Mouse (Mus musculus) T-helper 17 cell (primary cell): ENCODE results near the gene Ubp1.

ENCODE experiments used
- in situ Hi-C, 2 experiments: fragments of 300-600 bp; cut with MboI, MseI; formaldehyde crosslinking; loops; 1 replicate in 1 of 2; 2 replicates in 1 of 2; pipeline ENCODE4 v1.15.1; 2025; ENCODE audit warnings: high pct_unique_total_duplicates in 2 of 2

The Ubp1 gene

DNA sequence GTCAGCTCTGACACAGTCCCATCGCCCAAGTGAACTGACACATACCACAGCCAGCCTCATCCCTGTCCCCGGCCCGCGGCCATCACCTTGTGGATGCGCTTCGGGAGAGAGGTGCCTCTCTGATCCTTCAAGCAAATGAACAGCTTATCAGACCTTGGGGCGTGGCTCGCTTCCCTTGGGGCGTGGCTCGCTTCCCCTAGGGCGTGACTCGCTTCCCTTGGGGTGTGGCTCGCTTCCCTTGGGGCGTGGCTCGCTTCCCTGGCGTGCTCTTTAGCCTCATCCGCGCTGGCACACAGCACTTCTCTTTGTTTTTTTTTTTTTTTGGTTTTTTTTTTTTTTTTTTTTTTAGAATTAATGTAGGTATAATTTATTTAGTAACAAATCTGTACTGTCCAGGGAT is 80.5 kb downstream of the Ubp1 start:
- in situ Hi-C loops: no loop called here

- in situ Hi-C loops: no loop called here
These were observed 83.3 kb downstream of the Ubp1 start for GRCm38 (mm10) chr9:114014034-114014433.

DNA sequence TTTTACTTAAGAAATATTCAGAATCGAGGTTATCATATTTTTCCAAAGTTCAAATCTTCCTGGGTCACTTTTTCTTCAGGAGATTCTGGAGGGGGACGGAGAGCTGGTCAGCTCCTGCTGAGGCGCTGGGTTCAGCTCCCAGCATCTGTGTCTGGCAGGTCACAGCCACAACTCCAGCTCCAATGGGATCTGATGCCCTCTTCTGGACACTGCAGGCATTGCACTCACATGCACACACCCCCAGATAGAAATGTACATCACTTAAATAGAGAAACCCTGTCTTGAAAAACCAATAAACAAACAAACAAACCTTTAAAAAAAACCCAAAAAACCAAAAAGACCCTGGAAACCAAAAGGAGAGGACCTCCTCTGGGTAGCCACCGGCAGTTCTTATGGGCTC is 85.0 kb downstream of the Ubp1 start:
- in situ Hi-C loops: no loop called here

DNA sequence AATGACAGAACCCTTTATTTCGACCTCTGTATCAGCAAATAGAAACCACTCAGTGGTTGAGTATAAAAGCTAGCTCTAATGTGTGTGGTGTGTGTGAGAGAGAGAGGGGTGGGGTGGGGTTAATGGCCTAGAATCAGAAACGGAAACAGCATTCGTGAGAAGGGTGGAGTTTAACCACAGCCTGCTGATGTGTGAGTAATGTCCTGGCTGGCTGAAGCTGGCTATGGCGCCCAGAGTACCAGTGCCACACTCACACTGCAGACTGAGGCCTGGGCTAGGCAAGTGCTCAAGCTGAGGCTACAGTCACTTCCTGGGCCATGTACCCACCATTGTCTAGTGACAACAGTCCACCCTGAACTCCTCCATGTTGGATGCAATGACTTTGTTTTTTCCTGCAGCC is 85.7 kb downstream of the Ubp1 start:
- in situ Hi-C loops: no loop called here

- in situ Hi-C loops: no loop called here
These were observed 88.5 kb downstream of the Ubp1 start for GRCm38 (mm10) chr9:114019012-114019762.

GRCm38 (mm10) chr9:114022141-114022540 is 91.4 kb downstream of the Ubp1 start:
- in situ Hi-C loops: no loop called here

DNA sequence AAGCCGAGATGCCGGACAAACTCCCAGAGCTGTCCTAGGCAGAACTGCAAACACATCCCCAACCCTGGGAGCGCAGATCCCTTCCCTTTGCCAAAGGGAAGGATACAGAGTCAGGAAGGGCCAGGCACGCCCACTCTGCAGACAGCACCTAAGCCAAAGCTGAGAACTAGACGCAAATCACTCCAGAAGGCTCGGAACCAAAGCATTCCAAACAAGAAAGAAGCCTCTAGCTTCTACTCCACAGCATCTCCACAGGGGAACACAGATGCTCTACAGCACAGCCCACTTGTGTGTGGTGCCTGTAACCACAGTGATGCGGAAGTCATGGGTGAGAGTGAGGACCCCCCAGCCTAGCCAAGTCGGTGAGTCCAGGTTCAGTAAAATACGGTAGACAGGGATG is 94.4 kb downstream of the Ubp1 start:
- in situ Hi-C loops: loop anchor here in 1 of 2 experiments (5.0 kb wide), 1 partner anchor 542 kb away; no protein-coding TSS in a partner anchor

DNA sequence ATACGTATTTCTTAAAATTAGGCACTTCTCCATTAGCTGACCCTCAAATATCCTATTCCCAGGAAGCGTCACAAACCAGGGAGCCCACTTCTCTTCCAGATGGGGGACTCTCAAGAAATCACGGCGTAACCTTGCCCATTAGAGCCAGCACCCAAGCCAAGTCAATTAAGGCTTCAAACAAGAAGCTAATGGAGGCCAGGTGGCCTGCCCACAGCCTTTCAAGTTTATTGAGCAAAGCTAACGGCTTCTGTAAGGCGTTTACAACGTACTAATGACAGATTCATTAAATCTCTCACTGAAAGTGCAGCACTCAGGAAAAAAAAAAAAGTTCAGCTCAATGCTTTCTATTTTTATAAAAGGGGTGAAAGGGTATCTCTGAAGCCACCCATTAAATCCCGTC is 95.1 kb downstream of the Ubp1 start:
- in situ Hi-C loops: loop anchor here in 1 of 2 experiments (5.0 kb wide), 1 partner anchor 541 kb away; no protein-coding TSS in a partner anchor

- in situ Hi-C loops: loop anchor here in 1 of 2 experiments (5.0 kb wide), 1 partner anchor 541 kb away; no protein-coding TSS in a partner anchor
These were observed 95.7 kb downstream of the Ubp1 start for GRCm38 (mm10) chr9:114026261-114026934.
